Mouse (Mus musculus): ENCODE results near the gene Sirt6.
"Not testable (repeated sequence)": the region's sequence is repeated elsewhere in the genome, so short reads cannot be mapped to it uniquely, and the experiment has no call there.

Gene Sirt6

GRCm38 (mm10) chr10:81626994-81627835 lies at the start of gene Sirt6:
Gene Sirt6, minus strand, starts transcription at chr10:81627797.
- DNase-seq: peak; percentile 92

GRCm38 (mm10) chr10:81656174-81656573 lies 28.6 kb upstream of the Sirt6 start:
- no peak for DNase-seq

GRCm38 (mm10) chr10:81655178-81655577 lies 27.6 kb upstream of the Sirt6 start:
- no peak for DNase-seq

GRCm38 (mm10) chr10:81648803-81649775 lies 21.5 kb upstream of the Sirt6 start, which contains the start of gene Gm10778:
Gene Gm10778, plus strand, starts transcription at chr10:81649059.
- peak; percentile 86 for DNase-seq

GRCm38 (mm10) chr10:81646015-81646555 lies 18.5 kb upstream of the Sirt6 start:
- no peak for DNase-seq

GRCm38 (mm10) chr10:81645391-81645790 lies 17.8 kb upstream of the Sirt6 start:
- no peak for DNase-seq

- no peak for DNase-seq
Measured at GRCm38 (mm10) chr10:81644716-81645115, 17.1 kb upstream of the Sirt6 start.

GRCm38 (mm10) chr10:81644162-81644561 lies 16.6 kb upstream of the Sirt6 start:
- no peak for DNase-seq

GRCm38 (mm10) chr10:81643449-81644055 lies 16.0 kb upstream of the Sirt6 start:
- DNase-seq: peak; percentile 96

GRCm38 (mm10) chr10:81642648-81643448 lies 15.3 kb upstream of the Sirt6 start:
- DNase-seq: no peak

- DNase-seq: no peak
Measured at GRCm38 (mm10) chr10:81641978-81642647, 14.5 kb upstream of the Sirt6 start.

GRCm38 (mm10) chr10:81641566-81641965 lies 14.0 kb upstream of the Sirt6 start:
- DNase-seq: no peak

GRCm38 (mm10) chr10:81640825-81641224 lies 13.2 kb upstream of the Sirt6 start:
- DNase-seq: not testable (repeated sequence)

- no peak for DNase-seq
Measured at GRCm38 (mm10) chr10:81638101-81638500, 10.5 kb upstream of the Sirt6 start.

- no peak for DNase-seq
Measured at GRCm38 (mm10) chr10:81636338-81636737, 8.7 kb upstream of the Sirt6 start.

- peak; percentile 91 for DNase-seq
Measured at GRCm38 (mm10) chr10:81633253-81634099, 5.9 kb upstream of the Sirt6 start.

GRCm38 (mm10) chr10:81628390-81628789 lies 793 bp upstream of the Sirt6 start, which contains the start of gene Ankrd24:
Gene Ankrd24, plus strand, starts transcription at chr10:81628540.
- no peak for DNase-seq

- DNase-seq: no peak
Measured at GRCm38 (mm10) chr10:81627836-81628220, 231 bp upstream of the Sirt6 start.

GRCm38 (mm10) chr10:81626101-81626993 lies 1.2 kb downstream of the Sirt6 start:
- no peak for DNase-seq

Data from thymus, postnatal 25 days (tissue).